Mouse (Mus musculus) limb, embryonic 11.5 days (tissue): ENCODE results near the gene Rbp4. TPM values are rescaled to one million over a fixed set of nuclear protein-coding genes. Genes with fewer than 3 reads are reported as not detected.

ENCODE experiments used
- ATAC-seq: fragments of 200-750 bp; cut with Nextera tagmentation; 2 replicates; pipeline ENCODE4 v1.8.0; 2017; ENCODE audit warnings: low read depth; ENCODE audit not compliant: insufficient number of reproducible peaks, low FRiP score, low TSS enrichment
- DNase-seq: peaks from one replicate; pipeline ENCODE4 v3.0.0-alpha.2; 2015; ENCODE audit warnings: low spot score
- H3K27ac ChIP-seq: fragments of 300-500 bp; sonication (generic); replicated peaks from 2 replicates; pipeline ENCODE4 v1.5.1; 2014; ENCODE audit warnings: low read depth, mild to moderate bottlenecking, low read length
- H3K27me3 ChIP-seq: fragments of 300-500 bp; sonication (generic); 2 replicates; pipeline ENCODE4 v1.6.1; 2014; ENCODE audit warnings: mild to moderate bottlenecking, low read length, mixed read lengths; ENCODE audit not compliant: control insufficient read depth, insufficient read depth
- H3K36me3 ChIP-seq: fragments of 300-500 bp; sonication (generic); 2 replicates; pipeline ENCODE4 v1.6.1; 2014; ENCODE audit warnings: mild to moderate bottlenecking, low read length, moderate library complexity, mixed read lengths; ENCODE audit not compliant: control insufficient read depth, insufficient read depth
- H3K4me1 ChIP-seq: fragments of 300-500 bp; sonication (generic); 2 replicates; pipeline ENCODE4 v1.6.1; 2014; ENCODE audit warnings: low read length, mixed read lengths; ENCODE audit not compliant: control insufficient read depth, insufficient read depth
- H3K4me2 ChIP-seq: fragments of 300-500 bp; sonication (generic); 2 replicates; pipeline ENCODE4 v1.6.1; 2014; ENCODE audit warnings: low read depth, mild to moderate bottlenecking, moderate library complexity; ENCODE audit not compliant: severe bottlenecking
- H3K4me3 ChIP-seq: fragments of 300-500 bp; sonication (generic); 2 replicates; pipeline ENCODE4 v1.5.1; 2014; ENCODE audit warnings: low read depth, low read length
- H3K9ac ChIP-seq: fragments of 300-500 bp; sonication (generic); 2 replicates; pipeline ENCODE4 v1.6.1; 2014; ENCODE audit warnings: mild to moderate bottlenecking, low read length
- H3K9me3 ChIP-seq: fragments of 300-500 bp; sonication (generic); 2 replicates; pipeline ENCODE4 v1.6.1; 2016; ENCODE audit warnings: low read length; ENCODE audit not compliant: control insufficient read depth
- WGBS: fragments of 180-500 bp; shearing (Covaris S2); extraction: QIAGEN DNeasy Blood & Tissue Kit; methylation state at CpG from one replicate; pipeline ENCODE4 v1.1.7; 2014; 5-methylcytosine and 5-hydroxymethylcytosine counted together
- polyA plus RNA-seq: library from polyadenylated mRNA; unstranded; fragments of >200 nt; fragmentation: Nextera tagmentation; extraction: Ambion mirVana; gene quantifications from 2 replicates; pipeline ENCODE4 v1.2.1, GENCODE M21; 2014

Gene Rbp4
- polyA plus RNA-seq, 1 experiment from 2014 or later = 6.1 TPM

DNA sequence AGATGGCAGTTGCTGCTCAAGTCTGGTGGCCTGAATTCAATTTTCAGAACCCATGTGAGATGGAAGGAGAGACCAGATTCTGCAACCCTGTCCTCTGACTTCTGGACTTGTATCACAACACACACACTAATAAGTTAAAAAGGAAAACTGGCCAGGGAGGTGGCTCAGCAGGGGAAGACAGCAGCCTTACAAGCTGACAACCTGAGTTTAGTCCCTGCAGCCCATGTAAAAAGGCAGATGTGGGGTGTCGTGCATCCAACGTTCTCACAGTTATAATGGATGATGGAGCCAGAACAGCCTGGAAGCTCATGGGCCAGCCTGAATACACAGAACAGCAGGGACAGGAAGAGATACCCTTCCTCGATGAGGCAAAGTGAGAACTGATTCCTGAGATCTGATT is 43.7 kb downstream of the Rbp4 start:
- 74% methylated on average over 3 of the region's 3 CpGs for WGBS
- ATAC-seq = no peak

DNA sequence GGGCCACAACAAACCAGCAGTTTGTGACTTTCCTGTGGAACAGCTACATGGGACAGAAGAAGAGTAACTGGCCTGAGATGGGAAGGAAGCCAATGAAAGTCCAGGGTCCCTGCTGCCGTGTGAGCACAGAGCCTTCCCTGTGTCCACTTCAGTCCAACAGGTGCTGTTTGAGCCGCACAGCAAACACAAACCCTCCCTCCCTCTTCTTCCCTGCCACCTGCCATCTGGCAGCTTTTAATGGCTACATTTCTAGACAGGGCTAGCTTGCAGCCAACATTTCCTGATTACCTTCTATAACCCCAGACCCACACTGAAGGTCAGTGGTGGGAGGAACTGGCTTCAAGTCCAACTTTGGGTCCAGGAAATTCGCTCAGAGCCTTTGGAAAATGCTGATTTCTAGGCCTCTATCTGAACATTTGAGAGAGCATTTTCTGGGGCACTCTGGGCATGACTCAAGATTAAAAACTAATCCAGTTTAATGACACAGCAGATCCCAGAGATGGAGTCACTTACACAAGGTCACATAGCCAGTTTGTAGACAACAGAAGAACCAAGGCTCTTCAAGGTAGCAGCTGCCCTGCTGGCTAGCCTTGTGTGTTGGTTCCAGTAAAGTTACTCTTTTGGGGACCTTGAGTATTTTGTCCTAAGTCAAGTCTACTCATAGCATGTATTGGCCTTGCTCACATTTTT is 47.1 kb downstream of the Rbp4 start:
- Histone ChIP-seq H3K36me3 (no peaks in the 10 kb centered on the region), H3K27me3 (no peaks in the 10 kb centered on the region), H3K4me3 (no peak overlapping the region), H3K9ac (no peak overlapping the region), H3K9me3 (no peaks in the 10 kb centered on the region), H3K4me2 (no peak overlapping the region), H3K27ac (no peak overlapping the region), H3K4me1 (no peaks in the 10 kb centered on the region)
- no peak for DNase-seq
- WGBS = 66% methylated on average over 3 of the region's 3 CpGs
- ATAC-seq = no peak

More for the DNA sequence above, 43.7 kb downstream of the Rbp4 start:
- H3K27ac ChIP-seq = no peak overlapping the region
- H3K36me3 ChIP-seq = no peaks in the 10 kb centered on the region
- H3K27me3 ChIP-seq = no peaks in the 10 kb centered on the region
- no peaks in the 10 kb centered on the region for H3K9me3 ChIP-seq
- no peak overlapping the region for H3K4me2 ChIP-seq
- H3K4me1 ChIP-seq = no peaks in the 10 kb centered on the region
- no peak overlapping the region for H3K4me3 ChIP-seq
- no peak overlapping the region for H3K9ac ChIP-seq
- DNase-seq = no peak

DNA sequence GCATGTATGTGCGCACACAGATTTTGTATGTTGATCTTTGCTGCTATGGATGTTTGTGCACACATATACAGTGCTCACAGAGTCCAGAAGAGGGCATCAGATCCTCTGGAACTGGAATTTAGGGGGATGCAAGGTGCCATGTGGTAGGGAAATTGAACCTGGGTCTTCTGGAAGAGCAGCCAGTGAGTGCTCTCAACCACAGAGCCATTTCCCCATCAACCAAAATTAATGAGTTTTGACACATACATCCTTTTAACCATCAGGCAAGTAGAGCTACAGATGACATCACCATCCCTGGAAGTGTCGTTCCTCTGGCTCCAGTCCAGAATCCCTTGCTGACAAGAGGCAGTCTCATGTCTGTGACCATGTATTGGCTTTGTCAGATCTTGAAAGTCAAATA is 48.8 kb downstream of the Rbp4 start:
- no peak for ATAC-seq

DNA sequence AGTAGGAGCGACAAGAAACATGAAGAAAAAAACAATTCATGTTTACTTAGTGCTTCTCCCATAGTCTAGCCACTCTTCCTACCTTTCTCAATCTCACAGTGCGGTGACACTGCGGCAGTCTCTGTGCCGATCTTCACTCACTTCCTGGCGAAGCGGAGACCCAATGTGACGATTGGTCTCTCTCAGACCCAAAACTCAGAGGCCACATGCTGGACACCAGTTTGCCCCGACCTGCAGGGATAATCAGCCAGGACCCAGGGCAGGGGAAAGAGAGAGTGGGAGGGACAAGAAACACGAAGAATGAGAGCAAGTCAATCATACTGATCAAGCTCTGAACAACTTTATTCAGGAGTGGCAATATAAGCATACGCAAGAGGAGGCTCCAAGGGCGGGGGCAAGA is 50.0 kb downstream of the Rbp4 start:
- no peak for DNase-seq

More for the DNA sequence above, 48.8 kb downstream of the Rbp4 start:
- WGBS = 97% methylated on average over 2 of the region's 2 CpGs
- Histone ChIP-seq H3K4me1 (no peaks in the 10 kb centered on the region), H3K9ac (no peak overlapping the region), H3K4me3 (no peak overlapping the region), H3K4me2 (no peak overlapping the region), H3K9me3 (no peaks in the 10 kb centered on the region), H3K27me3 (no peaks in the 10 kb centered on the region), H3K27ac (no peak overlapping the region), H3K36me3 (no peaks in the 10 kb centered on the region)
- DNase-seq = no peak

DNA sequence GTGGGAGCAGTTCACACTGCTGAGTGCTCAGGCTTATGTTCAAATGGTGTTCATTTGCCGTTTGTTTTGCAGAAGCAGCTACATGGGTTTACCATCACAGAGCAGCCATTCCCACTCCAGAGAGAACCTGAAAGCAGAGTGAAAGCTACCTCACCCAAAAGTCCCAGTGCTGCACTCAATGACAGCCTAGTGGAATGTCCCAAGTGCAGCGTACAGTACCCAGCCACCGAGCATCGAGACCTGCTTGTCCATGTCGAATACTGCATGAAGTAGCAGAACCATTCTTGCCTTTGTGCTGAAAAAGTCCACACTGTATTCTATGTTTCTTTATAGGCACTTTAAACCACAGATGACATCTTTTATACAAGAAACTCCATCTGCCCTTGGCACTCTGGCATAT is 51.9 kb downstream of the Rbp4 start:
- Histone ChIP-seq H3K4me2 (no peak overlapping the region), H3K9ac (no peak overlapping the region), H3K4me1 (no peaks in the 10 kb centered on the region), H3K9me3 (no peaks in the 10 kb centered on the region), H3K36me3 (no peaks in the 10 kb centered on the region; the same call in 1 of the 2 replicates), H3K27me3 (no peaks in the 10 kb centered on the region), H3K4me3 (no peak overlapping the region), H3K27ac (no peak overlapping the region)
- DNase-seq = no peak
- ATAC-seq = no peak
- 96% methylated on average over 5 of the region's 5 CpGs for WGBS

More for the DNA sequence above, 50.0 kb downstream of the Rbp4 start:
- ATAC-seq = no peak
- H3K27ac ChIP-seq = no peak overlapping the region
- WGBS = 84% methylated on average over 11 of the region's 11 CpGs
- H3K27me3 ChIP-seq = no peaks in the 10 kb centered on the region
- no peaks in the 10 kb centered on the region for H3K4me1 ChIP-seq
- H3K36me3 ChIP-seq = no peaks in the 10 kb centered on the region; the same call in 1 of the 2 replicates
- H3K4me2 ChIP-seq = no peak overlapping the region
- H3K4me3 ChIP-seq = no peak overlapping the region
- no peaks in the 10 kb centered on the region for H3K9me3 ChIP-seq
- no peak overlapping the region for H3K9ac ChIP-seq

Other genes with a start within 250 kb of the Rbp4 start
- gene Myof, start 81.7 kb downstream of the Rbp4 start, polyA plus RNA-seq = 3.1 and 4.0 TPM in 2 replicates
- gene Cep55, start 70.3 kb downstream of the Rbp4 start, polyA plus RNA-seq = 34.9 and 38.9 TPM in 2 replicates
- 0.31 and 0.72 TPM in 2 replicates for gene Ffar4, start 28.2 kb downstream of the Rbp4 start, polyA plus RNA-seq
- 0.09 TPM in 1 of 2 replicates, not detected in the other for gene Pde6c, start 7.5 kb upstream of the Rbp4 start, polyA plus RNA-seq
- gene Fra10ac1, start 98.9 kb upstream of the Rbp4 start, polyA plus RNA-seq = 48.2 and 48.7 TPM in 2 replicates
- 0.30 and 0.69 TPM in 2 replicates for gene Lgi1, start 139.3 kb upstream of the Rbp4 start, polyA plus RNA-seq